Mouse (Mus musculus) erythroblast, embryonic 14.5 days (primary cell): ENCODE measurements around the gene Ubr3. TPM values are rescaled to one million over a fixed set of nuclear protein-coding genes. Genes with fewer than 3 reads are reported as not detected.
"Not testable (repeated sequence)": the region's sequence is repeated elsewhere in the genome, so short reads cannot be mapped to it uniquely, and the experiment has no call there.

Experiments
- H3K27me3 ChIP-seq: 2 replicates; pipeline ENCODE4 v1.6.1; 2012; ENCODE audit warnings: inconsistent platforms; ENCODE audit not compliant: control insufficient read depth
- H3K36me3 ChIP-seq: 2 replicates; pipeline ENCODE4 v1.6.1; 2012; ENCODE audit warnings: mild to moderate bottlenecking, inconsistent platforms; ENCODE audit not compliant: control insufficient read depth
- H3K4me1 ChIP-seq: 2 replicates; pipeline ENCODE4 v1.6.1; 2012; ENCODE audit warnings: inconsistent platforms; ENCODE audit not compliant: control insufficient read depth
- H3K4me3 ChIP-seq: replicated peaks from 2 replicates; pipeline ENCODE3; 2012; ENCODE audit warnings: moderate library complexity, mild to moderate bottlenecking, inconsistent platforms
- H3K9me3 ChIP-seq: 2 replicates; pipeline ENCODE4 v1.6.1; 2012; ENCODE audit warnings: low read length, inconsistent platforms, mixed read lengths; ENCODE audit not compliant: control insufficient read depth
- GATA1 ChIP-seq: IDR thresholded peaks from 2 replicates; pipeline ENCODE4 v1.6.1; 2012; ENCODE audit warnings: low read length, inconsistent platforms, mixed read lengths
- TAL1 ChIP-seq: IDR thresholded peaks from 3 replicates; pipeline ENCODE4 v1.6.1; 2012; ENCODE audit warnings: low read length, inconsistent platforms, mixed read lengths
- polyA plus RNA-seq: library from polyadenylated mRNA; stranded (reverse); fragments of >175 nt; gene quantifications from 2 replicates; pipeline ENCODE4 v1.2.3, GENCODE M21; 2012

Ubr3 gene
- polyA plus RNA-seq, 1 experiment: 0.43 TPM

- no peak for TF ChIP-seq TAL1
- no peak for TF ChIP-seq GATA1
- H3K4me3 ChIP-seq: no peak overlapping the region
- peaks cover 32% of the 10 kb centered on the region for H3K36me3 ChIP-seq
- no peaks in the 10 kb centered on the region for H3K27me3 ChIP-seq
- H3K4me1 ChIP-seq: peaks cover 23% of the 10 kb centered on the region
- no peaks in the 10 kb centered on the region for H3K9me3 ChIP-seq
These were observed 44.5 kb downstream of the Ubr3 start for GRCm38 (mm10) chr2:69941391-69942030.

GRCm38 (mm10) chr2:69952849-69953248, 55.8 kb downstream of the Ubr3 start:
- peaks cover 51% of the 10 kb centered on the region for H3K36me3 ChIP-seq
- TF ChIP-seq TAL1 (no peak), GATA1 (no peak)
- no peaks in the 10 kb centered on the region for H3K9me3 ChIP-seq
- peaks cover 6% of the 10 kb centered on the region for H3K4me1 ChIP-seq
- no peak overlapping the region for H3K4me3 ChIP-seq
- no peaks in the 10 kb centered on the region for H3K27me3 ChIP-seq

GRCm38 (mm10) chr2:69955635-69956034, 58.6 kb downstream of the Ubr3 start:
- no peak for TF ChIP-seq TAL1
- Histone ChIP-seq H3K36me3 (peaks cover 42% of the 10 kb centered on the region), H3K9me3 (no peaks in the 10 kb centered on the region)

GRCm38 (mm10) chr2:69957622-69958021, 60.6 kb downstream of the Ubr3 start:
- Histone ChIP-seq H3K36me3 (peaks cover 54% of the 10 kb centered on the region), H3K9me3 (no peaks in the 10 kb centered on the region), H3K27me3 (no peaks in the 10 kb centered on the region), H3K4me3 (no peak overlapping the region), H3K4me1 (peaks cover 6% of the 10 kb centered on the region)
- no peak for TF ChIP-seq GATA1

More at GRCm38 (mm10) chr2:69955635-69956034, 58.6 kb downstream of the Ubr3 start:
- no peak overlapping the region for H3K4me3 ChIP-seq
- no peaks in the 10 kb centered on the region for H3K27me3 ChIP-seq
- H3K4me1 ChIP-seq: peaks cover 6% of the 10 kb centered on the region

- H3K4me3 ChIP-seq: no peak overlapping the region
These were observed 77.8 kb downstream of the Ubr3 start for GRCm38 (mm10) chr2:69974896-69975295.

GRCm38 (mm10) chr2:69989224-69989623, 92.2 kb downstream of the Ubr3 start:
- H3K9me3 ChIP-seq: no peaks in the 10 kb centered on the region
- TF ChIP-seq TAL1: no peak
- no peak for TF ChIP-seq GATA1
- peaks cover 60% of the 10 kb centered on the region for H3K36me3 ChIP-seq
- H3K27me3 ChIP-seq: no peaks in the 10 kb centered on the region
- H3K4me3 ChIP-seq: no peak overlapping the region
- no peaks in the 10 kb centered on the region; the same call in 1 of the 2 replicates for H3K4me1 ChIP-seq

More at GRCm38 (mm10) chr2:69974896-69975295, 77.8 kb downstream of the Ubr3 start:
- H3K27me3 ChIP-seq: no peaks in the 10 kb centered on the region
- peaks cover 55% of the 10 kb centered on the region for H3K36me3 ChIP-seq
- H3K9me3 ChIP-seq: no peaks in the 10 kb centered on the region
- no peaks in the 10 kb centered on the region; the same call in 1 of the 2 replicates for H3K4me1 ChIP-seq
- TF ChIP-seq TAL1: no peak
- no peak for TF ChIP-seq GATA1

GRCm38 (mm10) chr2:69990647-69991046, 93.6 kb downstream of the Ubr3 start:
- TF ChIP-seq TAL1: no peak
- TF ChIP-seq GATA1: no peak
- Histone ChIP-seq H3K9me3 (no peaks in the 10 kb centered on the region), H3K4me1 (peaks cover 12% of the 10 kb centered on the region), H3K27me3 (no peaks in the 10 kb centered on the region), H3K36me3 (peaks cover 61% of the 10 kb centered on the region), H3K4me3 (no peak overlapping the region)

- Histone ChIP-seq H3K36me3 (peaks cover 69% of the 10 kb centered on the region), H3K4me1 (peaks cover 39% of the 10 kb centered on the region)
- not testable (repeated sequence) for H3K9me3 ChIP-seq, H3K4me3 ChIP-seq, H3K27me3 ChIP-seq
These were observed 97.2 kb downstream of the Ubr3 start for GRCm38 (mm10) chr2:69994082-69994736.

GRCm38 (mm10) chr2:69994779-69995178, 97.7 kb downstream of the Ubr3 start:
- H3K9me3 ChIP-seq: no peaks in the 10 kb centered on the region
- H3K36me3 ChIP-seq: peaks cover 63% of the 10 kb centered on the region
- TF ChIP-seq TAL1: no peak
- no peak for TF ChIP-seq GATA1
- no peaks in the 10 kb centered on the region for H3K27me3 ChIP-seq
- no peak overlapping the region for H3K4me3 ChIP-seq
- peaks cover 45% of the 10 kb centered on the region for H3K4me1 ChIP-seq
